Mouse (Mus musculus): Measurements from ENCODE around the gene Tomm22. TPM values are rescaled to one million over a fixed set of nuclear protein-coding genes. Genes with fewer than 3 reads are reported as not detected.

Tomm22 gene
- 208 and 234 TPM in 2 replicates for polyA plus RNA-seq (2014; fragmentation: Nextera tagmentation; extraction: Ambion mirVana)

DNA sequence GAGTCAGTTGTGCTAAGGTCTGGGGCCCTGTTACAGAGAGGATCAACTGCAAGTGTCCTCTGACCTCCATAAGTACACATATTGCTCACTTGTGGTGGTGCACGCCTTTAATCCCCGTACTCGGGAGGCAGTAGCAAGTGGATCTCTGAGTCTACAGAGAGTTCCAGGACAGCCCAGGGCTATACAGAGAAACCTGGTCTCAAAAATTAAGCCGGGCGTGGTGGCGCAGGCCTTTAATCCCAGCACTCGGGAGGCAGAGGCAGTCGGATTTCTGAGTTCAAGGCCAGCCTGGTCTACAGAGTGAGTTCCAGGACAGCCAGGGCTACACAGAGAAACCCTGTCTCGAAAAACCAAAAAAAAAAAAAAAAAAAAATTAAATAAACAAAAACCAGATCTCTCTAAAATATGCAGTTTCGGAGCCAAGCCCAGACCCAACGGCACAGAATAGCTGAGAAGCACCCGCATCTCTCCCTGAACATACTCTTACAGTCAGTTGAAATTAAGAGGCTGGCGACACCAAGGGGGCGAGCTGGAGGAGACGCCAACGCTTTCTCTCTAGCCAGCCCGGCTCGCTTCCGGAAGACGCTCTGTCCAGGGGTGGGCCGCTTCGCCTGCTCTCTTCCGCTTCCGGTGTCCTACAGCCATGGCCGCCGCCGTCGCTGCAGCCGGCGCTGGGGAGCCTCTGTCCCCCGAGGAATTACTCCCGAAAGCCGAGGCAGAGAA, at the start of gene Tomm22:
TSS of gene Tomm22 (plus strand) at position 613 of the 723 bp plus-strand sequence.
- DNase-seq (ENCODE audit: low spot score) (peak; percentile 98), ATAC-seq (ENCODE audit: low read depth) (peak; percentile 96)
- Histone ChIP-seq H3K4me1 (ENCODE audit: control insufficient read depth, insufficient read depth, low read length) (peaks cover 5% of the 10 kb centered on the region; the same call in 1 of the 2 replicates), H3K9me3 (ENCODE audit: control insufficient read depth, low read length) (no peaks in the 10 kb centered on the region), H3K36me3 (ENCODE audit: control insufficient read depth, insufficient read depth, low read length) (peaks cover 57% of the 10 kb centered on the region), H3K4me3 (ENCODE audit: low read depth, low read length) (peak within 1 kb of the TSS; percentile 92), H3K27ac (replicated peaks; ENCODE audit: low read depth, low read length) (no peak within 1 kb of the TSS), H3K27me3 (replicated peaks; ENCODE audit: control insufficient read depth, insufficient read depth, low read length) (no peaks in the 10 kb centered on the region), H3K4me2 (ENCODE audit: low read depth, low read length) (peak within 1 kb of the TSS; percentile 63), H3K9ac (ENCODE audit: low read depth, low read length) (peak within 1 kb of the TSS; percentile 82)
- 15% methylated on average over 32 of the region's 33 CpGs for WGBS

DNA sequence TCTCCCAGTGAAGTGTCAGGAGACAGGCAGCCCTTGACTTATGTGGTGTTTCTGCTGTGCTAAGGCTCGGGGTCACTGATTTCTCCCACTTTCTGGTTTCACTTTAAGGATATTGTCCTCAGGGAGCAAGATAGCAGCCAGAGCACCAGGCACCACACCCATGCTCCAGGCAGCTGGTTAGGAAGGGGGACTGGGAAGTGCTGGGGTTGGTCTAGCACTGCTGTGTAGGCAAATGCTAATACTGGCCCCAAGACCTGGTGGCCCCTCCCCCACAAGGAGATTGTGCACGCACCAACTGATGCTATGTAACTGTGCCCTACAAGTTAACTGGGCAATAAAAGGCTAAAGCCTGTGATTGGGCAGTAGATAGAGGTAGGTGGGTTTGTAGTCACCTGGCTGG, 40.2 kb upstream of the Tomm22 start:
- Histone ChIP-seq H3K27me3 (replicated peaks; ENCODE audit: control insufficient read depth, insufficient read depth, low read length) (no peaks in the 10 kb centered on the region), H3K36me3 (ENCODE audit: control insufficient read depth, insufficient read depth, low read length) (peaks cover 39% of the 10 kb centered on the region), H3K27ac (replicated peaks; ENCODE audit: low read depth, low read length) (no peak overlapping the region), H3K9ac (ENCODE audit: low read depth, low read length) (no peak overlapping the region), H3K4me2 (ENCODE audit: low read depth, low read length) (no peak overlapping the region), H3K4me3 (ENCODE audit: low read depth, low read length) (no peak overlapping the region), H3K9me3 (ENCODE audit: control insufficient read depth, low read length) (no peaks in the 10 kb centered on the region), H3K4me1 (ENCODE audit: control insufficient read depth, insufficient read depth, low read length) (no peaks in the 10 kb centered on the region)
- ATAC-seq (ENCODE audit: low read depth) (no peak), DNase-seq (ENCODE audit: low spot score) (no peak)
- 65% methylated on average over 2 of the region's 2 CpGs for WGBS

DNA sequence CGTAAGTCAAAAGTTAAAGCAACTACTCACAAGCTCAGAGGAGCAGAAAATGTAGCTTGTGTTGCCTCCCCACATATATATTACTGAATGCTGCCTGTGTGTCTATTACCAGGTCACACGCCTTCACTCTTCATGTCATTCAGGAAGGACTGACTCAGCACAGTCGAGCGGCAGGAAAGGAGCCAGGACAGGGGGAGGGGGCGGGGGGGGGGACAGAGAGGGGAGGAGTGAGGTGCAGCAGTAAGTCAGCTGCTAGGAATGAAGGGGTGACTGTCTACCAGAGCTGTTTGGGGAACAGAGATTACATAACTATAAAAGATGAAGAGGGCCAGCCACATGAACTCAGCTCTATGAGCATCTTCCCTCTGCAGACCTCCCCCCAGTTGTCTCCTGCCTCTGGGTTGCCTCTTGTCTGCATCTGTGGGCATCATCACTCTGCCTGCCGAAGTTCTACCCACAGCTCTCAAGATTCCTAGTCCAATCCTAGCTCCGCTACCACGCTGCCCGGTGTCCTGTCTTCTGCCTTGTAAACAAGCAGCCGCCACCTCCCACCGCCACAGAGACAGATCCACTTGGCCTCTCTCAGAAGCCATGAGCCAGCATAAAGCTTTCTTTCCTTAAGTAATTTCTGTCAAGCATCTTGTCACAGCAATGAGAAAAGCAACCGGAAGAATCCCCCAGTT, 29.4 kb upstream of the Tomm22 start:
- Histone ChIP-seq H3K36me3 (ENCODE audit: control insufficient read depth, insufficient read depth, low read length) (peaks cover 16% of the 10 kb centered on the region; the same call in 1 of the 2 replicates), H3K4me1 (ENCODE audit: control insufficient read depth, insufficient read depth, low read length) (no peaks in the 10 kb centered on the region), H3K27me3 (replicated peaks; ENCODE audit: control insufficient read depth, insufficient read depth, low read length) (no peaks in the 10 kb centered on the region), H3K27ac (replicated peaks; ENCODE audit: low read depth, low read length) (no peak overlapping the region), H3K4me2 (ENCODE audit: low read depth, low read length) (no peak overlapping the region), H3K9me3 (ENCODE audit: control insufficient read depth, low read length) (no peaks in the 10 kb centered on the region), H3K4me3 (ENCODE audit: low read depth, low read length) (no peak overlapping the region), H3K9ac (ENCODE audit: low read depth, low read length) (no peak overlapping the region)
- WGBS = 73% methylated on average over 12 of the region's 12 CpGs
- ATAC-seq (ENCODE audit: low read depth) = no peak
- DNase-seq (ENCODE audit: low spot score) = no peak

DNA sequence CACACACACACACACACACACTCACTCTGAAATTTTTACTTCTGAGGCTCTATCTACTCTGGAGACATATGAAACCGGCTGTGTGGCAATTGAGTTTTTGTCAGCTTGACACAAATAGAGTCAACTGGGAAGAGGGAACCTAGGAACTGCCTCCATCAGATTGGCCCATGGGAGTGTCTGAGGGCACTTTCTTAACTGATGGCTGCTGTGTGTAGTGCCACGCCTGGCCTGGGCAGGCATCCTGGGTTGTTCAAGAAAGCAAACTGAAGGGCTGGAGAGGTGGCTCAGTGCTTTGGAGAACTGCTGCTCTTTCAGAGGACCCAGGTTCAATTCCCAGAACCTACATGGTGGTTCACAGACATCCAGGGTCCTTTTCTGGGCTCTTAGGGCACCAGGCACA, 25.2 kb upstream of the Tomm22 start:
- Histone ChIP-seq H3K27ac (replicated peaks; ENCODE audit: low read depth, low read length) (no peak overlapping the region), H3K27me3 (replicated peaks; ENCODE audit: control insufficient read depth, insufficient read depth, low read length) (no peaks in the 10 kb centered on the region), H3K9ac (ENCODE audit: low read depth, low read length) (no peak overlapping the region), H3K4me1 (ENCODE audit: control insufficient read depth, insufficient read depth, low read length) (no peaks in the 10 kb centered on the region), H3K36me3 (ENCODE audit: control insufficient read depth, insufficient read depth, low read length) (0 out of 2 replicates have a peak, but pooled peaks cover 9% of the 10 kb centered on the region), H3K4me3 (ENCODE audit: low read depth, low read length) (no peak overlapping the region), H3K4me2 (ENCODE audit: low read depth, low read length) (no peak overlapping the region), H3K9me3 (ENCODE audit: control insufficient read depth, low read length) (no peaks in the 10 kb centered on the region)
- WGBS = 88% methylated on average over 2 of the region's 2 CpGs
- DNase-seq (ENCODE audit: low spot score) = no peak
- no peak for ATAC-seq (ENCODE audit: low read depth)

DNA sequence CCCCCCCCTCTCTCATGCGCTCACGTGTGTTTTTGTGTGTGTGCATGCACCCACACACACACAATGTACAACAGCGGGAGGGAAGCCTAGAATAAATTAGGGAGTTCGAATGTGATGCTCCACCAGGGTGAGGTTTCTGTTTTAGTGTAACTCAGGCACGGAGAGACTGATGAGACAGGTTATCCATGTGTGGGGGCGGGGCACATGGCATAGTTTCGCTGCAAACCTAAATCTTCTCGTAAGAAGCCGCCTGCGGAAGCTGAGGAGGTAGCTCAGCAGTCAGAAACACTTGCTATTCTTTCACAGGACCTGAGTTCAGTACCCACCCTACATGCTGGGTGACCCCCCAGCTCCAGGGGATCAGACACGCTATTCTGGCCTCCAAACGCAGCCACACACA, 22.5 kb upstream of the Tomm22 start:
- no peak overlapping the region for H3K9ac ChIP-seq (ENCODE audit: low read depth, low read length)
- H3K27me3 ChIP-seq (replicated peaks; ENCODE audit: control insufficient read depth, insufficient read depth, low read length) = no peaks in the 10 kb centered on the region
- no peak overlapping the region for H3K27ac ChIP-seq (replicated peaks; ENCODE audit: low read depth, low read length)
- no peaks in the 10 kb centered on the region for H3K9me3 ChIP-seq (ENCODE audit: control insufficient read depth, low read length)
- no peaks in the 10 kb centered on the region for H3K4me1 ChIP-seq (ENCODE audit: control insufficient read depth, insufficient read depth, low read length)
- H3K36me3 ChIP-seq (ENCODE audit: control insufficient read depth, insufficient read depth, low read length) = 0 out of 2 replicates have a peak, but pooled peaks cover 9% of the 10 kb centered on the region
- H3K4me3 ChIP-seq (ENCODE audit: low read depth, low read length) = no peak overlapping the region
- ATAC-seq (ENCODE audit: low read depth) (no peak), DNase-seq (ENCODE audit: low spot score) (no peak)
- 86% methylated on average over 12 of the region's 12 CpGs for WGBS
- no peak overlapping the region for H3K4me2 ChIP-seq (ENCODE audit: low read depth, low read length)

DNA sequence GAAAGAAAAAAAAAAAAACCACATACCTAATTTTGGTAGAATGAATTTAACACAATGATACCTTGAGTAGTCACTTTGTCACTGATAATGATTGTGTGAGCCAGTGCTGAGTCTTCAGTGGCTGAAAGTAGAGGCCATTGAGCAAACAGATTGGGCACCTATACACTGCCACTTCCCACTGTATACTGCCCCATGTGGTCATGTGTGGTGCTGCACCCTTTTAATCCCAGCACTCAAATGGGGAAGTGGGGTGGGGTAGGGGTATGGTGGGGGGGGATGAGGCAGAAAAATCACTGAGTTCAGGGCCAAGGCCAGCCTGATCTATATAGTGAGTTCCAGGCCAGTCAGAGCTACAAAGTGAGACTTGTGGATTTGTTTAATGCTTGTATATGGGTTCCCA, 20.1 kb upstream of the Tomm22 start:
- no peak for ATAC-seq (ENCODE audit: low read depth)
- no peak overlapping the region for H3K4me3 ChIP-seq (ENCODE audit: low read depth, low read length)
- no peak for DNase-seq (ENCODE audit: low spot score)

DNA sequence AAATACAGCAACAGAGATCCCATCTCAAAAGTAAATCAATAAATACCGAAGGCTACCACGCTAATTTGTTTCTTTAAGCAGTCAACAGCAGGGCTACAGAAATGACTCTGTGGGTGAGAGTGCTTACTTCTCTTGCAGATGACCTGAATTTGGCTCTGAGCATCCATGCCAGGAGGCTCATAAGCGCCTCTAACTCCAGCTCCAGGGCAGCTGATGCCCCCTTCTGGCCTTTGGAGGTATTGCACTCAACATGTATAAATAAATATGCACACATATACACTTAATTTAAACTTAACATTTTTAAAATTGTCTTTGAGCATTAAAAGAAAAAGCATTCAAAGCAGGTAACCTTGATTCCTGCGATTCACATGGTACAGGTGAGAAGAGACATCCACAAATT, 19.2 kb upstream of the Tomm22 start:
- ATAC-seq (ENCODE audit: low read depth) = no peak
- H3K4me3 ChIP-seq (ENCODE audit: low read depth, low read length) = no peak overlapping the region
- no peak for DNase-seq (ENCODE audit: low spot score)

More for the DNA sequence above, 20.1 kb upstream of the Tomm22 start:
- Histone ChIP-seq H3K27me3 (replicated peaks; ENCODE audit: control insufficient read depth, insufficient read depth, low read length) (no peaks in the 10 kb centered on the region), H3K9ac (ENCODE audit: low read depth, low read length) (no peak overlapping the region), H3K9me3 (ENCODE audit: control insufficient read depth, low read length) (no peaks in the 10 kb centered on the region), H3K4me2 (ENCODE audit: low read depth, low read length) (no peak overlapping the region), H3K36me3 (ENCODE audit: control insufficient read depth, insufficient read depth, low read length) (0 out of 2 replicates have a peak, but pooled peaks cover 9% of the 10 kb centered on the region), H3K27ac (replicated peaks; ENCODE audit: low read depth, low read length) (no peak overlapping the region), H3K4me1 (ENCODE audit: control insufficient read depth, insufficient read depth, low read length) (no peaks in the 10 kb centered on the region)

DNA sequence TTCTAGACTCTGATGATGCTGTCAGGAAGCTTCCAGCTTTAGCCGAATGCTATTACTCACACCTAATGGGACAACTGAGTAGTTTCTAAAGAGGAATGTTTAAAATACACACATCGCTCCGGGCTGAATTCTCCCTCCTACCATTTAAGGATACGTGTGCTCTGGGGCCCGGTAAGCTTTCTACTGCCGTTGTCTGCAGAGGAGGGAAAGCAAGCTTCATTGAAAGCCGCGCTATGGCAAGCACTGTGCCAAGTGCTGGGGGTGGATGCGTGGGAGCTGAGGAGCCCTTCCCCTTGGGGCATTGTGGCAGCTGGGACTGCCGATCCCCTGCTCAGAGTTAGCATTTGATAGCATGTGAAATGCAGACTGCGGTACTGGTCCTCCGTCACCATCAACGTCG, 14.2 kb upstream of the Tomm22 start:
- no peaks in the 10 kb centered on the region for H3K27me3 ChIP-seq (replicated peaks; ENCODE audit: control insufficient read depth, insufficient read depth, low read length)
- ATAC-seq (ENCODE audit: low read depth) (no peak), DNase-seq (ENCODE audit: low spot score) (no peak)
- no peak overlapping the region for H3K4me2 ChIP-seq (ENCODE audit: low read depth, low read length)
- H3K36me3 ChIP-seq (ENCODE audit: control insufficient read depth, insufficient read depth, low read length) = 0 out of 2 replicates have a peak, but pooled peaks cover 3% of the 10 kb centered on the region
- 86% methylated on average over 14 of the region's 14 CpGs for WGBS
- no peak overlapping the region for H3K27ac ChIP-seq (replicated peaks; ENCODE audit: low read depth, low read length)
- no peaks in the 10 kb centered on the region for H3K9me3 ChIP-seq (ENCODE audit: control insufficient read depth, low read length)
- no peak overlapping the region for H3K9ac ChIP-seq (ENCODE audit: low read depth, low read length)
- no peak overlapping the region for H3K4me3 ChIP-seq (ENCODE audit: low read depth, low read length)
- no peaks in the 10 kb centered on the region for H3K4me1 ChIP-seq (ENCODE audit: control insufficient read depth, insufficient read depth, low read length)

More for the DNA sequence above, 19.2 kb upstream of the Tomm22 start:
- no peaks in the 10 kb centered on the region for H3K4me1 ChIP-seq (ENCODE audit: control insufficient read depth, insufficient read depth, low read length)
- 82% methylated on average over 4 of the region's 4 CpGs for WGBS
- H3K4me2 ChIP-seq (ENCODE audit: low read depth, low read length) = no peak overlapping the region
- no peak overlapping the region for H3K27ac ChIP-seq (replicated peaks; ENCODE audit: low read depth, low read length)
- H3K36me3 ChIP-seq (ENCODE audit: control insufficient read depth, insufficient read depth, low read length) = 0 out of 2 replicates have a peak, but pooled peaks cover 9% of the 10 kb centered on the region
- no peaks in the 10 kb centered on the region for H3K27me3 ChIP-seq (replicated peaks; ENCODE audit: control insufficient read depth, insufficient read depth, low read length)
- no peaks in the 10 kb centered on the region for H3K9me3 ChIP-seq (ENCODE audit: control insufficient read depth, low read length)
- H3K9ac ChIP-seq (ENCODE audit: low read depth, low read length) = no peak overlapping the region

All from embryonic facial prominence, embryonic 14.5 days (tissue).